In genomic region chr17:80620786-80621423, GRCm38 (mm10) we compare ENCODE assay signal across 9 mouse cellular contexts. TPM values are rescaled to one million over a fixed set of nuclear protein-coding genes. Genes with fewer than 3 reads are reported as not detected.
DNase-seq lines count a peak whose midpoint lies in the region; ATAC-seq lines count a peak whose summit lies in the region.
"Had no signal": no experiment of that assay in that cellular context is flagged by ENCODE, and none has a peak within 500 bp of the region (broad histone marks: within the 10 kb centered on the region; RNA-seq: fewer than 3 reads in every experiment).

No protein-coding gene starts in this region.

- peaks cover 21% of the 10 kb centered on the region; the same call in 1 of the 2 replicates for H3K36me3 ChIP-seq in hindbrain, embryonic 10.5 days

- whole genome bisulfite sequencing in hindbrain, embryonic 10.5 days: 79% methylated on average over 5 of the region's 5 CpGs

- H3K4me1 ChIP-seq in hindbrain, embryonic 10.5 days (replicated peaks): no peaks in the 10 kb centered on the region

- ATAC-seq in megakaryocyte, adult 5-6 weeks (ENCODE audit: poor library complexity, severe bottlenecking): peak; percentile 98

- H3K27me3 ChIP-seq in hindbrain, embryonic 10.5 days (ENCODE audit: insufficient read depth, poor library complexity, severe bottlenecking): no peaks in the 10 kb centered on the region
- H3K27me3 ChIP-seq: megakaryocyte, embryonic 14.5 days had no signal

- H3K4me3 ChIP-seq in hindbrain, embryonic 10.5 days: no peak overlapping the region
- H3K4me3 ChIP-seq: megakaryocyte, embryonic 14.5 days had no signal

- H3K27ac ChIP-seq in hindbrain, embryonic 10.5 days: no peak overlapping the region

- H3K9me3 ChIP-seq in hindbrain, embryonic 10.5 days: no peaks in the 10 kb centered on the region
- H3K9me3 ChIP-seq: megakaryocyte, embryonic 14.5 days had no signal

- DNase-seq in MEL-GATA-1-ER (ENCODE audit: extremely low read depth, low read depth): peak; percentile 26
- peak; percentile 87 for DNase-seq in brain, adult 2 months (ENCODE audit: low read depth, low spot score)
- peak; percentile 23 for DNase-seq in fibroblast of lung, adult 2 months (ENCODE audit: low read depth)
- peak; percentile 37 for DNase-seq in hindbrain, embryonic 10.5 days (ENCODE audit: low spot score)
- peak; percentile 69 to 81 for DNase-seq in layer of hippocampus, postnatal 14 days (ENCODE audit: low spot score in 2 of 2)
- peak; percentile 75 to 76 for DNase-seq in right cerebral cortex, adult 2 months (ENCODE audit: low spot score in 2 of 2)
- no peak for DNase-seq in yolk sac, embryonic 10.5 days (ENCODE audit: low spot score)

RNA-seq across cellular contexts. Expression of gene Cdkl4, which starts 43.3 kb away (rescaled TPM):
- 2.9 and 3.0 TPM in 2 replicates for polyA plus RNA-seq in hindbrain, embryonic 10.5 days (2016; fragmentation: Nextera tagmentation; extraction: Ambion mirVana)
- total RNA-seq in layer of hippocampus, postnatal 14 days (2021): 10 to 100 TPM; 13.3 to 15.5 TPM
- total RNA-seq in megakaryocyte, adult 5-6 weeks (2015): 0.32 and 2.2 TPM in 2 replicates
- 0.40 and 0.65 TPM in 2 replicates for total RNA-seq in megakaryocyte, adult 5-6 weeks (2017)

Comparison
In these comparisons a context has a peak if more than half of its experiments do, and no peak if none do; other contexts are left out.
1. RNA of gene Cdkl4, which starts 43.3 kb away (total RNA-seq): 13.3 to 15.5 TPM in layer of hippocampus, postnatal 14 days; 0.32 to 2.2 TPM in megakaryocyte, adult 5-6 weeks; every median in the first group is over 4 times any median in the second.